Mouse (Mus musculus): ENCODE measurements around the gene Vwa8.
A peak's percentile ranks its signal among the peaks of the same experiment; 100 is the strongest.

Gene Vwa8

GRCm38 (mm10) chr14:79106655-79107515 is 258.0 kb downstream of the Vwa8 start:
- peak; percentile 86 for DNase-seq

- DNase-seq = no peak
Observed at GRCm38 (mm10) chr14:79109375-79109774, 260.5 kb downstream of the Vwa8 start.

GRCm38 (mm10) chr14:79110012-79110411 is 261.2 kb downstream of the Vwa8 start:
- DNase-seq = no peak

- DNase-seq = no peak
Observed at GRCm38 (mm10) chr14:79112050-79112449, 263.2 kb downstream of the Vwa8 start.

- DNase-seq = no peak
Observed at GRCm38 (mm10) chr14:79114526-79115383, 265.9 kb downstream of the Vwa8 start.

GRCm38 (mm10) chr14:79118457-79118856 is 269.6 kb downstream of the Vwa8 start:
- DNase-seq = no peak

- DNase-seq = no peak
Observed at GRCm38 (mm10) chr14:79119354-79119753, 270.5 kb downstream of the Vwa8 start.

- DNase-seq = no peak
Observed at GRCm38 (mm10) chr14:79120681-79121080, 271.8 kb downstream of the Vwa8 start.

GRCm38 (mm10) chr14:79123466-79123865 is 274.6 kb downstream of the Vwa8 start:
- no peak for DNase-seq

- peak; percentile 44 for DNase-seq
Observed at GRCm38 (mm10) chr14:79124643-79125042, 275.8 kb downstream of the Vwa8 start.

GRCm38 (mm10) chr14:79126176-79126575 is 277.3 kb downstream of the Vwa8 start:
- no peak for DNase-seq

GRCm38 (mm10) chr14:79134891-79135334 is 286.1 kb downstream of the Vwa8 start:
- DNase-seq = peak; percentile 28

GRCm38 (mm10) chr14:79135441-79135840 is 286.6 kb downstream of the Vwa8 start:
- DNase-seq = no peak

GRCm38 (mm10) chr14:79136585-79136984 is 287.7 kb downstream of the Vwa8 start:
- DNase-seq = no peak

- no peak for DNase-seq
Observed at GRCm38 (mm10) chr14:79137100-79137499, 288.2 kb downstream of the Vwa8 start.

GRCm38 (mm10) chr14:79139096-79139651 is 290.3 kb downstream of the Vwa8 start:
- DNase-seq = no peak

GRCm38 (mm10) chr14:79139918-79140825 is 291.3 kb downstream of the Vwa8 start:
- no peak for DNase-seq

GRCm38 (mm10) chr14:79140826-79141219 is 292.0 kb downstream of the Vwa8 start:
- no peak for DNase-seq

- DNase-seq = no peak
Observed at GRCm38 (mm10) chr14:79142342-79142741, 293.5 kb downstream of the Vwa8 start.

- DNase-seq = no peak
Observed at GRCm38 (mm10) chr14:79143696-79144095, 294.8 kb downstream of the Vwa8 start.

- no peak for DNase-seq
Observed at GRCm38 (mm10) chr14:79144278-79145224, 295.7 kb downstream of the Vwa8 start.
